Mouse (Mus musculus): ENCODE data around the gene Rsl1.

Rsl1 gene

GRCm38 (mm10) chr13:67172991-67173722, at the start of gene Rsl1:
Gene Rsl1, plus strand, starts transcription at chr13:67173182.
- TF ChIP-seq GATA4 (IDR thresholded peaks at IDR 0.05; ENCODE audit: insufficient replicate concordance, low read length), result peak; percentile 7; the same call in 1 of the 2 replicates

- no peak for TF ChIP-seq GATA4 (IDR thresholded peaks at IDR 0.05; ENCODE audit: insufficient replicate concordance, low read length)
These were observed 48.5 kb upstream of the Rsl1 start for GRCm38 (mm10) chr13:67124460-67124859.

- no peak for TF ChIP-seq GATA4 (IDR thresholded peaks at IDR 0.05; ENCODE audit: insufficient replicate concordance, low read length)
These were observed 44.8 kb upstream of the Rsl1 start for GRCm38 (mm10) chr13:67128038-67128721.

GRCm38 (mm10) chr13:67173723-67174055, 707 bp downstream of the Rsl1 start:
- TF ChIP-seq GATA4 (IDR thresholded peaks at IDR 0.05; ENCODE audit: insufficient replicate concordance, low read length), result no peak

- TF ChIP-seq GATA4 (IDR thresholded peaks at IDR 0.05; ENCODE audit: insufficient replicate concordance, low read length), result no peak
These were observed 21.4 kb downstream of the Rsl1 start, which contains the start of gene Zfp455 for GRCm38 (mm10) chr13:67194340-67194894. Gene Zfp455, plus strand, starts transcription at chr13:67194506.

GRCm38 (mm10) chr13:67201656-67202055, 28.7 kb downstream of the Rsl1 start:
- no peak for TF ChIP-seq GATA4 (IDR thresholded peaks at IDR 0.05; ENCODE audit: insufficient replicate concordance, low read length)

GRCm38 (mm10) chr13:67214015-67214607, 41.1 kb downstream of the Rsl1 start:
- no peak for TF ChIP-seq GATA4 (IDR thresholded peaks at IDR 0.05; ENCODE audit: insufficient replicate concordance, low read length)

Measured in liver, adult (tissue).